Mouse (Mus musculus) midbrain, embryonic 11.5 days (tissue): ENCODE measurements around the gene Olfr1269. TPM values are rescaled to one million over a fixed set of nuclear protein-coding genes. Genes with fewer than 3 reads are reported as not detected.

Experiments used
- ATAC-seq: fragments of 200-750 bp; cut with Nextera tagmentation; 2 replicates; pipeline ENCODE4 v1.8.0; 2017; ENCODE audit warnings: moderate TSS enrichment, moderate library complexity; ENCODE audit not compliant: low FRiP score
- DNase-seq: peaks from one replicate; pipeline ENCODE4 v3.0.0; 2015; ENCODE audit warnings: low spot score; ENCODE audit errors: missing footprints
- H3K27ac ChIP-seq: fragments of 300-500 bp; sonication (generic); 2 replicates; pipeline ENCODE4 v1.5.1; 2014; ENCODE audit warnings: low read depth, low read length
- H3K27me3 ChIP-seq: fragments of 300-500 bp; sonication (generic); 2 replicates; pipeline ENCODE4 v1.6.1; 2014; ENCODE audit warnings: mild to moderate bottlenecking, low read length, moderate library complexity, mixed read lengths; ENCODE audit not compliant: control insufficient read depth, insufficient read depth
- H3K36me3 ChIP-seq: fragments of 300-500 bp; sonication (generic); 2 replicates; pipeline ENCODE4 v1.6.1; 2014; ENCODE audit warnings: mild to moderate bottlenecking, low read length, moderate library complexity, mixed read lengths; ENCODE audit not compliant: control insufficient read depth, insufficient read depth
- H3K4me1 ChIP-seq: fragments of 300-500 bp; sonication (generic); 2 replicates; pipeline ENCODE4 v1.6.1; 2014; ENCODE audit warnings: low read length; ENCODE audit not compliant: control insufficient read depth, insufficient read depth
- H3K4me2 ChIP-seq: fragments of 300-500 bp; sonication (generic); 2 replicates; pipeline ENCODE4 v1.6.1; 2014; ENCODE audit warnings: mild to moderate bottlenecking, moderate library complexity
- H3K4me3 ChIP-seq: fragments of 300-500 bp; sonication (generic); 2 replicates; pipeline ENCODE4 v1.5.1; 2014; ENCODE audit warnings: low read depth, low read length
- H3K9ac ChIP-seq: fragments of 300-500 bp; sonication (generic); 2 replicates; pipeline ENCODE4 v1.6.1; 2014; ENCODE audit warnings: low read length
- H3K9me3 ChIP-seq: fragments of 300-500 bp; sonication (generic); 2 replicates; pipeline ENCODE4 v1.6.1; 2016; ENCODE audit warnings: low read length; ENCODE audit not compliant: control insufficient read depth
- WGBS: fragments of 180-500 bp; shearing (Covaris S2); extraction: QIAGEN DNeasy Blood & Tissue Kit; methylation state at CpG from one replicate; pipeline ENCODE4 v1.1.7; 2014; 5-methylcytosine and 5-hydroxymethylcytosine counted together
- polyA plus RNA-seq: library from polyadenylated mRNA; unstranded; fragments of >200 nt; fragmentation: Nextera tagmentation; extraction: Ambion mirVana; gene quantifications from 2 replicates; pipeline ENCODE4 v1.2.1, GENCODE M21; 2014

Olfr1269 gene
- not detected in 2 replicates for polyA plus RNA-seq

- H3K27me3 ChIP-seq: no peaks in the 10 kb centered on the region
- H3K36me3 ChIP-seq: no peaks in the 10 kb centered on the region
- no peak within 1 kb of the TSS for H3K4me3 ChIP-seq
- ATAC-seq (no peak), DNase-seq (no peak)
- no peaks in the 10 kb centered on the region for H3K9me3 ChIP-seq
- no peak within 1 kb of the TSS for H3K9ac ChIP-seq
- no peak within 1 kb of the TSS for H3K27ac ChIP-seq
- WGBS: 93% methylated on average over 1 of the region's 1 CpGs
- H3K4me1 ChIP-seq: no peaks in the 10 kb centered on the region
- H3K4me2 ChIP-seq: no peak within 1 kb of the TSS
Measured at GRCm38 (mm10) chr2:90121312-90121711, at the start of gene Olfr1269. Gene Olfr1269 (minus strand): TSS chr2:90121412.

- H3K9ac ChIP-seq: no peak overlapping the region
- H3K4me1 ChIP-seq: no peaks in the 10 kb centered on the region
- DNase-seq (no peak), ATAC-seq (no peak)
- H3K27me3 ChIP-seq: no peaks in the 10 kb centered on the region
- H3K4me2 ChIP-seq: no peak overlapping the region
- H3K27ac ChIP-seq: no peak overlapping the region
- H3K36me3 ChIP-seq: no peaks in the 10 kb centered on the region
- H3K4me3 ChIP-seq: no peak overlapping the region
- no peaks in the 10 kb centered on the region for H3K9me3 ChIP-seq
- WGBS: 89% methylated on average over 9 of the region's 9 CpGs
Measured at GRCm38 (mm10) chr2:90153916-90154315, 32.7 kb upstream of the Olfr1269 start.

GRCm38 (mm10) chr2:90152991-90153390 is 31.8 kb upstream of the Olfr1269 start, which contains the start of gene Olfr1270:
Gene Olfr1270 (minus strand): TSS chr2:90153091.
- H3K9me3 ChIP-seq: no peaks in the 10 kb centered on the region
- H3K27me3 ChIP-seq: no peaks in the 10 kb centered on the region
- no peaks in the 10 kb centered on the region for H3K4me1 ChIP-seq
- no peak within 1 kb of the TSS for H3K9ac ChIP-seq
- H3K27ac ChIP-seq: no peak within 1 kb of the TSS
- no peak for DNase-seq
- no peak within 1 kb of the TSS for H3K4me3 ChIP-seq
- 90% methylated on average over 3 of the region's 3 CpGs for WGBS
- H3K36me3 ChIP-seq: no peaks in the 10 kb centered on the region
- no peak for ATAC-seq
- H3K4me2 ChIP-seq: no peak within 1 kb of the TSS

GRCm38 (mm10) chr2:90142196-90142595 is 21.0 kb upstream of the Olfr1269 start, which contains the start of gene Olfr32:
Gene Olfr32 (minus strand): TSS chr2:90142296.
- Histone ChIP-seq H3K9ac (no peak within 1 kb of the TSS), H3K4me2 (no peak within 1 kb of the TSS), H3K4me1 (no peaks in the 10 kb centered on the region), H3K9me3 (no peaks in the 10 kb centered on the region), H3K36me3 (no peaks in the 10 kb centered on the region), H3K27me3 (no peaks in the 10 kb centered on the region), H3K27ac (no peak within 1 kb of the TSS), H3K4me3 (no peak within 1 kb of the TSS)
- DNase-seq (no peak), ATAC-seq (no peak)

DNA sequence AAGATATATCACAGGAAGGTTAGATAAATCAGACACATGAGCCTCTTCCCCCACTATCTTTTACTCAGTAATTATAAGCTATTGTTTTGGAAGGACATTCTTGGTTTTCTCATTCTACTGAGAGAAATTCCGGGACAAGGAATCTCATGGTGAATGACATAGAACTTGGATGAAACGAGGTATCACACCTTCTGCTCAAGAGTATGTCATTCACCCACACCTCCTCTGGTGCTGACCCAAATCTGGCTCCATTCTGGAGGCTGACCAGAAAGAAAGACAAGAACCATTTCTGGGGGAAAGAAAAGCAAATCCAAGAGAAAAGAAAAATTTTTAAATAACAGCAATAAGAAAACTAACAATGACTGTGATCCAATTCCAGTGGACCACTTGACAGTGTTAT is 51.1 kb downstream of the Olfr1269 start:
- H3K9me3 ChIP-seq: no peaks in the 10 kb centered on the region
- no peaks in the 10 kb centered on the region for H3K36me3 ChIP-seq
- no peaks in the 10 kb centered on the region for H3K27me3 ChIP-seq
- no peaks in the 10 kb centered on the region for H3K4me1 ChIP-seq
- ATAC-seq (no peak), DNase-seq (no peak)
- H3K27ac ChIP-seq: no peak overlapping the region
- H3K4me3 ChIP-seq: no peak overlapping the region
- no peak overlapping the region for H3K9ac ChIP-seq
- H3K4me2 ChIP-seq: no peak overlapping the region
- WGBS: 79% methylated on average over 2 of the region's 2 CpGs

Other genes starting within 250 kb of the Olfr1269 start
- not detected in 2 replicates for gene Olfr1257, start 243.0 kb downstream of the Olfr1269 start, polyA plus RNA-seq
- gene Olfr1258, start 194.1 kb downstream of the Olfr1269 start, polyA plus RNA-seq: not detected in 2 replicates
- gene Olfr1259, start 172.7 kb downstream of the Olfr1269 start, polyA plus RNA-seq: not detected in 2 replicates
- not detected in 2 replicates for gene Olfr1260, start 147.1 kb downstream of the Olfr1269 start, polyA plus RNA-seq
- gene Olfr1261, start 130.2 kb downstream of the Olfr1269 start, polyA plus RNA-seq: not detected in 2 replicates
- not detected in 2 replicates for gene Olfr1262, start 121.3 kb downstream of the Olfr1269 start, polyA plus RNA-seq
- gene Olfr1263, start 109.3 kb downstream of the Olfr1269 start, polyA plus RNA-seq: not detected in 2 replicates
- gene Olfr1264, start 95.8 kb downstream of the Olfr1269 start, polyA plus RNA-seq: not detected in 2 replicates
- not detected in 2 replicates for gene Olfr1265, start 86.1 kb downstream of the Olfr1269 start, polyA plus RNA-seq
- not detected in 2 replicates for gene Olfr140, start 57.8 kb downstream of the Olfr1269 start, polyA plus RNA-seq
- gene Olfr32, start 20.9 kb upstream of the Olfr1269 start, polyA plus RNA-seq: not detected in 2 replicates
- not detected in 2 replicates for gene Olfr1270, start 31.7 kb upstream of the Olfr1269 start, polyA plus RNA-seq
- not detected in 2 replicates for gene Olfr1506, start 103.1 kb upstream of the Olfr1269 start, polyA plus RNA-seq
- gene Olfr142, start 136.2 kb upstream of the Olfr1269 start, polyA plus RNA-seq: not detected in 2 replicates
- not detected in 2 replicates for gene Olfr1271, start 149.6 kb upstream of the Olfr1269 start, polyA plus RNA-seq
- gene Olfr1272, start 171.4 kb upstream of the Olfr1269 start, polyA plus RNA-seq: not detected in 2 replicates
- gene Gm13769, start 200.8 kb upstream of the Olfr1269 start, polyA plus RNA-seq: not detected in 2 replicates